Mouse (Mus musculus): ENCODE measurements around the gene Noct. TPM values are rescaled to one million over a fixed set of nuclear protein-coding genes. Genes with fewer than 3 reads are reported as not detected.

Noct gene
- total RNA-seq, 1 experiment: 53.4 TPM

- no peak for DNase-seq (ENCODE audit: low read depth, low spot score)
- no peak overlapping the region for H3K4me3 ChIP-seq (ENCODE audit: insufficient read depth in 1 of 2, low read depth in 1 of 2, low read length in 2 of 2, poor library complexity in 1 of 2, severe bottlenecking in 1 of 2)
- H3K4me1 ChIP-seq (ENCODE audit: control insufficient read depth in 2 of 2, insufficient read depth in 2 of 2, low read length in 2 of 2, poor library complexity in 1 of 2): peaks cover 3% of the 10 kb centered on the region in 2 experiments; a peak in 3 of 4 replicates
- TF ChIP-seq CHD2 (IDR thresholded peaks at IDR 0.05; ENCODE audit: low read depth, low read length) (no peak), ZC3H11A (IDR thresholded peaks at IDR 0.05; ENCODE audit: borderline replicate concordance, low read depth, low read length) (no peak), HCFC1 (IDR thresholded peaks at IDR 0.05; ENCODE audit: borderline replicate concordance, insufficient read depth, low read length) (no peak), MAFK (IDR thresholded peaks at IDR 0.05; ENCODE audit: insufficient read depth, low read depth, low read length) (no peak), ZNF384 (IDR thresholded peaks at IDR 0.05; ENCODE audit: low read depth, low read length) (no peak)
- H3K9ac ChIP-seq (ENCODE audit: insufficient read depth, low read depth, low read length, poor library complexity, severe bottlenecking): no peak overlapping the region
- in situ Hi-C loops (cut with MboI; ENCODE audit: low sequenced_read_pairs in 2 of 2, unreplicated experiment in 2 of 2): no loop called here
- H3K36me3 ChIP-seq (ENCODE audit: control insufficient read depth, insufficient read depth, low read length, poor library complexity, severe bottlenecking): peaks cover 42% of the 10 kb centered on the region
- no peak overlapping the region for H3K27ac ChIP-seq (ENCODE audit: insufficient read depth, low read depth, low read length, poor library complexity, severe bottlenecking)
- H3K9me3 ChIP-seq (ENCODE audit: control insufficient read depth, insufficient read depth, low read depth, low read length): no peaks in the 10 kb centered on the region
These were observed 26.8 kb downstream of the Noct start for GRCm38 (mm10) chr3:51251057-51251456.

DNA sequence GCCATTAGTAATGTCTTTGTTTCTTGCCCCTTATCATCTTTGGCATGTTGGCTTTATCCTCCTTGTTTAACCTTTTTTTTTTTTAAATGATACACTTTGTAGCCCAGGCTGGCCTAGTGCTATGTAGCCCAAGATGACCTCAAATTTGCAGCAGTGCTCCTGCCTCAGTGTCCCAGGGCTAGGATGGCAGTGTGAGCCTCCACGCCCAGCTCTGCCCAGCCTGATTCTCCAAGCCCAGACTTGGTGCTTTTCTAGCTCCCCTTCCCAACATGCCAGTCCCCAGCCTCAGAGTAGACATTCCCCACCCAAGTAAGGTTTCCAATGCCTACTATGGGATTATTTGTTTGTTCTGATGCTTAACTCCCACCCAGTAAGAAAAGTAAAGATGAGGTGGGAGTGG is 28.0 kb downstream of the Noct start:
- in situ Hi-C loops (cut with MboI; ENCODE audit: low sequenced_read_pairs in 2 of 2, unreplicated experiment in 2 of 2): no loop called here
- Histone ChIP-seq H3K9ac (ENCODE audit: insufficient read depth, low read depth, low read length, poor library complexity, severe bottlenecking) (no peak overlapping the region), H3K4me3 (ENCODE audit: insufficient read depth in 1 of 2, low read depth in 1 of 2, low read length in 2 of 2, poor library complexity in 1 of 2, severe bottlenecking in 1 of 2) (no peak overlapping the region), H3K9me3 (ENCODE audit: control insufficient read depth, insufficient read depth, low read depth, low read length) (no peaks in the 10 kb centered on the region), H3K36me3 (ENCODE audit: control insufficient read depth, insufficient read depth, low read length, poor library complexity, severe bottlenecking) (peaks cover 53% of the 10 kb centered on the region), H3K27ac (ENCODE audit: insufficient read depth, low read depth, low read length, poor library complexity, severe bottlenecking) (no peak overlapping the region), H3K4me1 (ENCODE audit: control insufficient read depth in 2 of 2, insufficient read depth in 2 of 2, low read length in 2 of 2, poor library complexity in 1 of 2) (peaks cover under 1 to 3% of the 10 kb centered on the region in 2 experiments; a peak in 2 of 4 replicates)
- DNase-seq (ENCODE audit: low read depth, low spot score): no peak
- TF ChIP-seq ZNF384 (IDR thresholded peaks at IDR 0.05; ENCODE audit: low read depth, low read length) (no peak), MAFK (IDR thresholded peaks at IDR 0.05; ENCODE audit: insufficient read depth, low read depth, low read length) (no peak), ZC3H11A (IDR thresholded peaks at IDR 0.05; ENCODE audit: borderline replicate concordance, low read depth, low read length) (no peak), HCFC1 (IDR thresholded peaks at IDR 0.05; ENCODE audit: borderline replicate concordance, insufficient read depth, low read length) (no peak), CHD2 (IDR thresholded peaks at IDR 0.05; ENCODE audit: low read depth, low read length) (no peak)

- no peak for TF ChIP-seq HCFC1 (IDR thresholded peaks at IDR 0.05; ENCODE audit: borderline replicate concordance, insufficient read depth, low read length)
- no peak overlapping the region for H3K9ac ChIP-seq (ENCODE audit: insufficient read depth, low read depth, low read length, poor library complexity, severe bottlenecking)
- H3K4me1 ChIP-seq (ENCODE audit: control insufficient read depth in 2 of 2, insufficient read depth in 2 of 2, low read length in 2 of 2, poor library complexity in 1 of 2): peaks cover 0 to 3% of the 10 kb centered on the region in 2 experiments; a peak in 1 of 4 replicates
- no peaks in the 10 kb centered on the region for H3K9me3 ChIP-seq (ENCODE audit: control insufficient read depth, insufficient read depth, low read depth, low read length)
- H3K4me3 ChIP-seq (ENCODE audit: insufficient read depth in 1 of 2, low read depth in 1 of 2, low read length in 2 of 2, poor library complexity in 1 of 2, severe bottlenecking in 1 of 2): no peak overlapping the region
- in situ Hi-C loops (cut with MboI; ENCODE audit: low sequenced_read_pairs in 2 of 2, unreplicated experiment in 2 of 2): no loop called here
- peaks cover 52% of the 10 kb centered on the region for H3K36me3 ChIP-seq (ENCODE audit: control insufficient read depth, insufficient read depth, low read length, poor library complexity, severe bottlenecking)
- no peak overlapping the region for H3K27ac ChIP-seq (ENCODE audit: insufficient read depth, low read depth, low read length, poor library complexity, severe bottlenecking)
- no peak for DNase-seq (ENCODE audit: low read depth, low spot score)
These were observed 28.6 kb downstream of the Noct start for GRCm38 (mm10) chr3:51252689-51253402.

DNA sequence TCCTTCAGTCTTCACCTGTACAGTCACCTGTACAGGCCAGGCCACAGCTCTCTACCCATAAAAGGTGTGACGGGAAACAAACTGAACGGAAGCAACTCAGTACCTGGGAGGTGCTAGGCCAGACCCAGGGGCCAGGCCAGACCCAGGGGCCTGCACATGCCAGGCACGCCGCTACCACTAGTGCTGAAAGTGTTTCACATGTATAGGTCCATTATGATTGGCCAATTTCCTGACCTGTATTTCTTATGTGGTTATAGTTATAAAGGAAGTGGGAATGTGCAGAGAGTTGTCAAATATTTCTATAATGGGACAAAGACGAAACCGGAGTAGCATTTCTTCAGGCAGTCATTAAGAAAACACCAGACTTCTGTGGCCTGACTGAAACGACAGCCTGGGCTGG is 30.5 kb downstream of the Noct start:
- H3K4me1 ChIP-seq (ENCODE audit: control insufficient read depth in 2 of 2, insufficient read depth in 2 of 2, low read length in 2 of 2, poor library complexity in 1 of 2): no peaks in the 10 kb centered on the region; a peak in 1 of 4 replicates
- in situ Hi-C loops (cut with MboI; ENCODE audit: low sequenced_read_pairs in 2 of 2, unreplicated experiment in 2 of 2): no loop called here
- no peaks in the 10 kb centered on the region for H3K9me3 ChIP-seq (ENCODE audit: control insufficient read depth, insufficient read depth, low read depth, low read length)
- H3K27ac ChIP-seq (ENCODE audit: insufficient read depth, low read depth, low read length, poor library complexity, severe bottlenecking): no peak overlapping the region
- no peak overlapping the region for H3K4me3 ChIP-seq (ENCODE audit: insufficient read depth in 1 of 2, low read depth in 1 of 2, low read length in 2 of 2, poor library complexity in 1 of 2, severe bottlenecking in 1 of 2)
- H3K9ac ChIP-seq (ENCODE audit: insufficient read depth, low read depth, low read length, poor library complexity, severe bottlenecking): no peak overlapping the region
- DNase-seq (ENCODE audit: low read depth, low spot score): no peak
- peaks cover 42% of the 10 kb centered on the region for H3K36me3 ChIP-seq (ENCODE audit: control insufficient read depth, insufficient read depth, low read length, poor library complexity, severe bottlenecking)
- no peak for TF ChIP-seq MAFK (IDR thresholded peaks at IDR 0.05; ENCODE audit: insufficient read depth, low read depth, low read length)
- TF ChIP-seq ZC3H11A (IDR thresholded peaks at IDR 0.05; ENCODE audit: borderline replicate concordance, low read depth, low read length): no peak
- TF ChIP-seq CHD2 (IDR thresholded peaks at IDR 0.05; ENCODE audit: low read depth, low read length): no peak
- TF ChIP-seq ZNF384 (IDR thresholded peaks at IDR 0.05; ENCODE audit: low read depth, low read length): no peak
- TF ChIP-seq HCFC1 (IDR thresholded peaks at IDR 0.05; ENCODE audit: borderline replicate concordance, insufficient read depth, low read length): no peak
